Mouse (Mus musculus) kidney, postnatal 14 days (tissue): ENCODE data around the gene Tesmin.

Source experiments
- DNase-seq: peaks from one replicate; pipeline ENCODE4 v3.0.0; 2022; ENCODE audit warnings: mixed read lengths

Tesmin gene

GRCm38 (mm10) chr19:3388629-3389057 lies at the start of gene Tesmin:
TSS of gene Tesmin (plus strand) at chr19:3388857.
- DNase-seq, result peak; percentile 94

GRCm38 (mm10) chr19:3339187-3339586 lies 49.5 kb upstream of the Tesmin start:
- no peak for DNase-seq

GRCm38 (mm10) chr19:3341021-3341420 lies 47.6 kb upstream of the Tesmin start:
- DNase-seq, result no peak

- no peak for DNase-seq
Measured at GRCm38 (mm10) chr19:3343929-3344328, 44.7 kb upstream of the Tesmin start.

GRCm38 (mm10) chr19:3344636-3345544 lies 43.8 kb upstream of the Tesmin start:
- DNase-seq, result peak; percentile 64

- DNase-seq, result no peak
Measured at GRCm38 (mm10) chr19:3347784-3348183, 40.9 kb upstream of the Tesmin start.

- peak; percentile 86 for DNase-seq
Measured at GRCm38 (mm10) chr19:3353415-3354111, 35.1 kb upstream of the Tesmin start.

- no peak for DNase-seq
Measured at GRCm38 (mm10) chr19:3355096-3355495, 33.6 kb upstream of the Tesmin start.

GRCm38 (mm10) chr19:3356516-3356915 lies 32.1 kb upstream of the Tesmin start:
- DNase-seq, result peak; percentile 43

- no peak for DNase-seq
Measured at GRCm38 (mm10) chr19:3357620-3358019, 31.0 kb upstream of the Tesmin start.

- DNase-seq, result no peak
Measured at GRCm38 (mm10) chr19:3359841-3360588, 28.6 kb upstream of the Tesmin start.

GRCm38 (mm10) chr19:3363510-3363909 lies 25.1 kb upstream of the Tesmin start:
- DNase-seq, result no peak

GRCm38 (mm10) chr19:3365089-3365488 lies 23.6 kb upstream of the Tesmin start:
- DNase-seq, result no peak

GRCm38 (mm10) chr19:3368276-3368675 lies 20.4 kb upstream of the Tesmin start:
- no peak for DNase-seq

GRCm38 (mm10) chr19:3373380-3373779 lies 15.3 kb upstream of the Tesmin start:
- DNase-seq, result peak; percentile 67

GRCm38 (mm10) chr19:3374028-3374427 lies 14.6 kb upstream of the Tesmin start:
- DNase-seq, result no peak

- DNase-seq, result no peak
Measured at GRCm38 (mm10) chr19:3375945-3376495, 12.6 kb upstream of the Tesmin start.

- DNase-seq, result no peak
Measured at GRCm38 (mm10) chr19:3376966-3377715, 11.5 kb upstream of the Tesmin start.

GRCm38 (mm10) chr19:3378614-3379013 lies 10.0 kb upstream of the Tesmin start:
- no peak for DNase-seq

- DNase-seq, result no peak
Measured at GRCm38 (mm10) chr19:3388061-3388460, 596 bp upstream of the Tesmin start.

GRCm38 (mm10) chr19:3389089-3389488 lies 432 bp downstream of the Tesmin start:
- peak; percentile 92 for DNase-seq

GRCm38 (mm10) chr19:3392384-3392783 lies 3.7 kb downstream of the Tesmin start:
- no peak for DNase-seq
